Mouse (Mus musculus) right cerebral cortex, postnatal 25 days (tissue): Measurements from ENCODE around the gene Nlrp10.

ENCODE experiments used
- DNase-seq: peaks from one replicate; pipeline ENCODE4 v3.0.0; 2022

Gene Nlrp10

GRCm38 (mm10) chr7:108884906-108885305 lies 45.1 kb downstream of the Nlrp10 start, which contains the start of gene Olfr518:
Olfr518 (minus strand) TSS chr7:108885006.
- DNase-seq, result no peak

- no peak for DNase-seq
These were observed 57.7 kb downstream of the Nlrp10 start, which contains the start of gene Olfr517 for GRCm38 (mm10) chr7:108872279-108872678. Olfr517 (minus strand) TSS chr7:108872379.
